Mouse (Mus musculus): ENCODE data around the gene Wdr17. TPM values are rescaled to one million over a fixed set of nuclear protein-coding genes. Genes with fewer than 3 reads are reported as not detected.

Wdr17 gene
- polyA plus RNA-seq, 1 experiment, result 5.5 TPM

GRCm38 (mm10) chr8:54791858-54792698, 94.9 kb downstream of the Wdr17 start:
- H3K36me3 ChIP-seq (ENCODE audit: control insufficient read depth, insufficient read depth, low read length), result no peaks in the 10 kb centered on the region
- H3K4me3 ChIP-seq (ENCODE audit: control insufficient read depth, low read depth, low read length), result no peak overlapping the region
- no peaks in the 10 kb centered on the region for H3K4me1 ChIP-seq (ENCODE audit: control insufficient read depth, insufficient read depth, low read length)
- H3K27ac ChIP-seq (ENCODE audit: control insufficient read depth, insufficient read depth, low read depth, low read length), result no peak overlapping the region
- TF ChIP-seq POLR2A (IDR thresholded peaks at IDR 0.05; ENCODE audit: control insufficient read depth, low read depth, low read length) (no peak), CTCF (IDR thresholded peaks at IDR 0.05; ENCODE audit: control insufficient read depth, insufficient read depth, insufficient replicate concordance, low read depth, low read length) (no peak)
- H3K27me3 ChIP-seq (ENCODE audit: control insufficient read depth, insufficient read depth, low read length), result no peaks in the 10 kb centered on the region

- H3K4me1 ChIP-seq (ENCODE audit: control insufficient read depth, insufficient read depth, low read length), result peaks cover 3% of the 10 kb centered on the region
- no peaks in the 10 kb centered on the region for H3K27me3 ChIP-seq (ENCODE audit: control insufficient read depth, insufficient read depth, low read length)
- no peak overlapping the region for H3K27ac ChIP-seq (ENCODE audit: control insufficient read depth, insufficient read depth, low read depth, low read length)
- H3K36me3 ChIP-seq (ENCODE audit: control insufficient read depth, insufficient read depth, low read length), result no peaks in the 10 kb centered on the region
- no peak overlapping the region for H3K4me3 ChIP-seq (ENCODE audit: control insufficient read depth, low read depth, low read length)
- no peak for TF ChIP-seq CTCF (IDR thresholded peaks at IDR 0.05; ENCODE audit: control insufficient read depth, insufficient read depth, insufficient replicate concordance, low read depth, low read length)
- no peak for TF ChIP-seq POLR2A (IDR thresholded peaks at IDR 0.05; ENCODE audit: control insufficient read depth, low read depth, low read length)
These were observed 106.6 kb downstream of the Wdr17 start for GRCm38 (mm10) chr8:54780134-54780942.

- TF ChIP-seq POLR2A (IDR thresholded peaks at IDR 0.05; ENCODE audit: control insufficient read depth, low read depth, low read length), result no peak
- no peak for TF ChIP-seq CTCF (IDR thresholded peaks at IDR 0.05; ENCODE audit: control insufficient read depth, insufficient read depth, insufficient replicate concordance, low read depth, low read length)
- Histone ChIP-seq H3K36me3 (ENCODE audit: control insufficient read depth, insufficient read depth, low read length) (no peaks in the 10 kb centered on the region), H3K27me3 (ENCODE audit: control insufficient read depth, insufficient read depth, low read length) (no peaks in the 10 kb centered on the region), H3K27ac (ENCODE audit: control insufficient read depth, insufficient read depth, low read depth, low read length) (no peak overlapping the region), H3K4me1 (ENCODE audit: control insufficient read depth, insufficient read depth, low read length) (peaks cover 3% of the 10 kb centered on the region), H3K4me3 (ENCODE audit: control insufficient read depth, low read depth, low read length) (no peak overlapping the region; the same call in 1 of the 2 replicates)
These were observed 107.5 kb downstream of the Wdr17 start for GRCm38 (mm10) chr8:54779317-54780133.

GRCm38 (mm10) chr8:54777012-54777411, 110.0 kb downstream of the Wdr17 start:
- H3K27ac ChIP-seq (ENCODE audit: control insufficient read depth, insufficient read depth, low read depth, low read length), result no peak overlapping the region
- H3K36me3 ChIP-seq (ENCODE audit: control insufficient read depth, insufficient read depth, low read length), result no peaks in the 10 kb centered on the region
- TF ChIP-seq POLR2A (IDR thresholded peaks at IDR 0.05; ENCODE audit: control insufficient read depth, low read depth, low read length), result no peak
- no peak for TF ChIP-seq CTCF (IDR thresholded peaks at IDR 0.05; ENCODE audit: control insufficient read depth, insufficient read depth, insufficient replicate concordance, low read depth, low read length)
- peaks cover 3% of the 10 kb centered on the region for H3K4me1 ChIP-seq (ENCODE audit: control insufficient read depth, insufficient read depth, low read length)
- no peaks in the 10 kb centered on the region for H3K27me3 ChIP-seq (ENCODE audit: control insufficient read depth, insufficient read depth, low read length)
- H3K4me3 ChIP-seq (ENCODE audit: control insufficient read depth, low read depth, low read length), result no peak overlapping the region

- TF ChIP-seq CTCF (IDR thresholded peaks at IDR 0.05; ENCODE audit: control insufficient read depth, insufficient read depth, insufficient replicate concordance, low read depth, low read length), result no peak
- no peak for TF ChIP-seq POLR2A (IDR thresholded peaks at IDR 0.05; ENCODE audit: control insufficient read depth, low read depth, low read length)
- Histone ChIP-seq H3K27ac (ENCODE audit: control insufficient read depth, insufficient read depth, low read depth, low read length) (no peak overlapping the region), H3K36me3 (ENCODE audit: control insufficient read depth, insufficient read depth, low read length) (no peaks in the 10 kb centered on the region), H3K4me3 (ENCODE audit: control insufficient read depth, low read depth, low read length) (no peak overlapping the region), H3K27me3 (ENCODE audit: control insufficient read depth, insufficient read depth, low read length) (no peaks in the 10 kb centered on the region), H3K4me1 (ENCODE audit: control insufficient read depth, insufficient read depth, low read length) (peaks cover 3% of the 10 kb centered on the region)
These were observed 110.7 kb downstream of the Wdr17 start for GRCm38 (mm10) chr8:54776241-54776640.

GRCm38 (mm10) chr8:54757646-54758045, 129.3 kb downstream of the Wdr17 start:
- no peak for TF ChIP-seq POLR2A (IDR thresholded peaks at IDR 0.05; ENCODE audit: control insufficient read depth, low read depth, low read length)
- H3K4me3 ChIP-seq (ENCODE audit: control insufficient read depth, low read depth, low read length), result no peak overlapping the region
- no peaks in the 10 kb centered on the region for H3K27me3 ChIP-seq (ENCODE audit: control insufficient read depth, insufficient read depth, low read length)
- no peaks in the 10 kb centered on the region for H3K4me1 ChIP-seq (ENCODE audit: control insufficient read depth, insufficient read depth, low read length)
- no peaks in the 10 kb centered on the region for H3K36me3 ChIP-seq (ENCODE audit: control insufficient read depth, insufficient read depth, low read length)
- no peak overlapping the region for H3K27ac ChIP-seq (ENCODE audit: control insufficient read depth, insufficient read depth, low read depth, low read length)

All from testis, adult 2 months (tissue).